In the genomic region with DNA sequence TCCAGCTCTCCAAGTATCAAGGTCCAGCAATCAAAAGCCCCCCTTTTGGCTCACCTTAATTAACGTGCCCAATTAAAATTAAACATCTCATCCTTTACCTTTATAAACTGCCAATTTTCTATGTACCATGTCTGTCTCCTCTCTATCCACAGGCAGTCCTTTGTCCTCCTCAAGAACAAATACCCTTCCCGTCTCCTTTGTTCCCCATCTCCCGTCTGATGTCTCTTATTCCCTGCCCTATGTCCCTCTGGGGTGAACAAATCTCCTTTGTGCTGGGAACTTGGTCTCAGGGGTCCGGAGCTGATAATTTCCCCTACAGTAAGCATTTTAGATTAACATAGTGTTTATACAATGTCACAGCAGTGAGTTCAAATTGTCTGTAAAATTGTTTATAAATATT, we compare ENCODE assay signal across 19 mouse cellular contexts.
"Had no signal": no experiment of that assay in that cellular context is flagged by ENCODE, and none has a peak within 500 bp of the region (broad histone marks: within the 10 kb centered on the region; RNA-seq: fewer than 3 reads in every experiment).

No protein-coding gene starts in this region.

- H3K9ac ChIP-seq: limb, embryonic 12.5 days; liver, embryonic 13.5 days; liver, postnatal 0 days; lung, embryonic 15.5 days; neural tube, embryonic 15.5 days had no signal

- H3K4me2 ChIP-seq: limb, embryonic 12.5 days; liver, embryonic 13.5 days; lung, embryonic 15.5 days; neural tube, embryonic 15.5 days had no signal

- H3K4me1 ChIP-seq: limb, embryonic 12.5 days; liver, embryonic 13.5 days; megakaryocyte, embryonic 14.5 days; neural tube, embryonic 15.5 days had no signal

- H3K27ac ChIP-seq: kidney, postnatal 0 days; layer of hippocampus, adult 2 months; limb, embryonic 12.5 days; liver, embryonic 13.5 days; lung, embryonic 15.5 days; macrophage; neural tube, embryonic 15.5 days had no signal

- H3K36me3 ChIP-seq: limb, embryonic 12.5 days; liver, embryonic 13.5 days; lung, embryonic 15.5 days; neural tube, embryonic 15.5 days had no signal

- H3K9me3 ChIP-seq: limb, embryonic 12.5 days; liver, embryonic 13.5 days; lung, embryonic 15.5 days; neural tube, embryonic 15.5 days had no signal

- ATAC-seq: liver, postnatal 0 days had no signal

- H3K27me3 ChIP-seq: limb, embryonic 12.5 days; liver, embryonic 13.5 days; lung, embryonic 15.5 days; megakaryocyte, embryonic 14.5 days; neural tube, embryonic 15.5 days had no signal

- H3K4me3 ChIP-seq: layer of hippocampus, adult 2 months; limb, embryonic 12.5 days; liver, embryonic 13.5 days; lung, embryonic 15.5 days; megakaryocyte, embryonic 14.5 days; myocyte; neural tube, embryonic 15.5 days had no signal

- DNase-seq: kidney, adult 11 months; kidney, adult 9 months; kidney, postnatal 4 days; liver; liver, embryonic 13.5 days; liver, postnatal 0 days; lung, postnatal 14 days; right cerebral cortex, postnatal 4 days; spleen, adult 18-20 months; thymus, adult 18-20 months; thymus, postnatal 14 days had no signal
